17 mouse cellular contexts compared by ENCODE assay signal in the genomic region with DNA sequence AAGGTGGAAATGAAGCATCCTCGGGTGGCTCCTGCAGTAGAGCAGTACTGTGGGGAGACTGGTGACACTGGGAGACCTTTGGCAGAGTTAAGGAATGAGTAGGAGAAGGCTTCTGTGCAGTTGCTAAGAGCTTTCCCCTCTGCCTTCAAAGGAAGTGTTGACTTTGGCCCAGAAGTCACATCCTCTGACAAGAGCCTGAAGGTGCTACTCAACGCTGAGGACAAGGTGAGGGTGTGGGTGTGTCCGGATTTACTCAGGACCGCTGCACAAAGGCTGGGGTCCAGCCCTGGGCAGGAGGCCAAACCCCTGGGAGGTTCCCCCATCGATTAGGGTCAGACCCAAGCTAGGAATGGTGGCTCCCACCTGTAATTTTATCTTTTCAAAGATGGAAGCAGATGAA. TPM values are rescaled to one million over a fixed set of nuclear protein-coding genes. Genes with fewer than 3 reads are reported as not detected.
"Had no signal": no experiment of that assay in that cellular context is flagged by ENCODE, and none has a peak within 500 bp of the region (broad histone marks: within the 10 kb centered on the region; RNA-seq: fewer than 3 reads in every experiment).

No protein-coding gene starts in this region.

- H3K9ac ChIP-seq: liver, embryonic 13.5 days; lung, embryonic 15.5 days; midbrain, embryonic 13.5 days; neural tube, embryonic 13.5 days had no signal

- H3K4me1 ChIP-seq: lung, embryonic 15.5 days; midbrain, embryonic 10.5 days; midbrain, embryonic 13.5 days; neural tube, embryonic 13.5 days had no signal

- H3K27ac ChIP-seq: lung, embryonic 15.5 days; midbrain, embryonic 10.5 days; midbrain, embryonic 13.5 days; neural tube, embryonic 13.5 days; stomach, postnatal 0 days had no signal

- H3K27me3 ChIP-seq: liver, embryonic 13.5 days; lung, embryonic 15.5 days; megakaryocyte, embryonic 14.5 days; midbrain, embryonic 13.5 days; neural tube, embryonic 13.5 days had no signal

- H3K9me3 ChIP-seq: liver, embryonic 13.5 days; lung, embryonic 15.5 days; megakaryocyte, embryonic 14.5 days; midbrain, embryonic 10.5 days; midbrain, embryonic 13.5 days; neural tube, embryonic 13.5 days had no signal

- DNase-seq: kidney, adult 8-10 months; kidney, postnatal 14 days; kidney, postnatal 4 days; layer of hippocampus, adult 9-11 months; liver, embryonic 13.5 days; thymus, adult 2 months; thymus, postnatal 14 days; thymus, postnatal 4 days had no signal

- H3K4me2 ChIP-seq: liver, embryonic 13.5 days; lung, embryonic 15.5 days; midbrain, embryonic 13.5 days; neural tube, embryonic 13.5 days had no signal

- ATAC-seq: midbrain, embryonic 13.5 days; midbrain, embryonic 16.5 days had no signal

- H3K4me3 ChIP-seq: liver, embryonic 13.5 days; lung, embryonic 15.5 days; megakaryocyte, embryonic 14.5 days; midbrain, embryonic 10.5 days; midbrain, embryonic 13.5 days; myocyte; neural tube, embryonic 13.5 days had no signal

RNA-seq across cellular contexts. Expression of a gene that starts 38.2 kb away (rescaled TPM):
- total RNA-seq: monocyte, adult 5-6 weeks had no signal
